Mouse (Mus musculus): ENCODE results near the gene Gpr146.

Gpr146 gene

DNA sequence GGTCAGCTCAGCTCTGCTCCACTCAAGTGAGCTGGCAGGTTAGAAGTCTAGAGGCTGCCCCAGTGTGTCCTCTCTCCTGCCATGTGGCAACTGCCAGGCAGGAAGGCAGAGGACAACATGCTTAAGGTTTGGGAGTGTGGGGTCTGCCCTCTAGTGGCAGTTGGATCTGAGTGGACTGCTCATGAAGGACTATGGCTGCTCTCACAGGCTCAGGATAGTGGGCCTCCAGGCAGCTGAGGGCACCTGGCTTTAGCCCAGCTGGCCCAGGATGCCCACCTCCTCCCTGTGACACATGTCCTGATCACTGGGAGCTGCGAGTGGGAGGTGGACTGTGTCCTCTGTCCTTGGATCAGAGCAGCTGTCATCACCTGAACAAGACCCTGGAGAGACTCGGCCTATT lies 18.8 kb upstream of the Gpr146 start:
- peak; percentile 60 for DNase-seq (ENCODE audit: low spot score)

DNA sequence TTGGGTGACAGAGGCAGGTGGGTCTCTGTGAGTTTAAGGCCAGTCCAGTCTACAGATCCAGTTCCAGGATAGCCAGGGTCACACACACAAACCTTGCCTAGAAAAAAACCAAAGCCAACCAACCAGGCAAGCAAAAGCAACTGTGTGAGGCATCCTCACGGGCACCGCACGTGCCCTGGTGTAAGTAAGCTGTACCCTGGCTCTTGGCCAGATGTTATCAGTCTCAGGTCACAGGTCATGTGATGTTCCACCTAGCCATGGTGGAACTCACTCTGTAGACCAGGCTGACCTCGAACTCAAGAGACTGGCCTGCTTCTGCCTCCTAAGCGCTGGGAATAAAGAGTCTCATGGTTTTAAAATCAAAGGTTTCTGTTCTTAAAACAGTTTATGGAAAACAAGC lies 18.3 kb upstream of the Gpr146 start:
- DNase-seq (ENCODE audit: low spot score), result no peak

DNA sequence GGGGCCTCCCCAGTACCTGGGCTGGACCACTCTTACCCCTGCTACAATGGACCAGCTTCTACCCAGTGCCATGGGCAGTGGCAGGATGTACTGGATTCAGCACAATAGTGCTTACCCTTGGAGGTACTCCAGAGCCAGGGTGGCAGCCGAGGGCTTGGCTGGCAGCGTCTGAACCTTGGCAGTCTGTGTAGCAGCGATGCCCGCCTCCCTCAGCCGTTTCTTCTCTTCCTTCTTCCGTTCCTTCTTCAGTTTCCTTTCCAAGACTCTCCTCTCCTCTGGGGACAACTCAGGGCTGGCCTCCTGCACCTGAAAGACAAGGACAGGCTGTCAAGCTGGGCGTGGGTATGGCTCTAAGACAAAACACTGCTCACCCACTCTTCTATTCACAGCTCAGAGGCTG lies 13.6 kb upstream of the Gpr146 start:
- no peak for DNase-seq (ENCODE audit: low spot score)

- peak; percentile 83 for DNase-seq (ENCODE audit: low spot score)
Observed at GRCm38 (mm10) chr5:139364260-139364910, 13.1 kb upstream of the Gpr146 start.

- DNase-seq (ENCODE audit: low spot score), result no peak
Observed at GRCm38 (mm10) chr5:139364911-139365571, 12.5 kb upstream of the Gpr146 start.

DNA sequence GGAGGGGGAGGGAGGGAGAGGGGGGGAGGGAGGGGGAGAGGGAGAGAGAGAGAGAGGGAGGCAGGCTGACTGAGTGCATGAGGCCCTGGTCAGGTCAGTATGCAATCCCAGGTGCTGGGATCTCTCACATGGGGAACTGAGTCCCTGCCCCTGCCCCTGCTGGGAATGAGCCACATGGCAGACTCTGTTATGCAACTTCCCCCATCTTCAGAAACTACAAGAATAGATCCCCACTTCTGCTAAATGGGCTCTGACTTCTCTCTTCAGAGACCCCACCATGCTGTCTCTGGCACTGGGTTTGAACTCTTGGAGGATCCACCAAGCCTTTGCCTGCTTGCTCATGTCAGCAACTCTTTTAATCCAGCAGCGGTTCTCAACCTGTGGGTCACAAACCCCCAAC lies 11.7 kb upstream of the Gpr146 start:
- no peak for DNase-seq (ENCODE audit: low spot score)

GRCm38 (mm10) chr5:139366484-139366883 lies 11.0 kb upstream of the Gpr146 start:
- no peak for DNase-seq (ENCODE audit: low spot score)

- DNase-seq (ENCODE audit: low spot score), result no peak
Observed at GRCm38 (mm10) chr5:139367884-139368458, 9.5 kb upstream of the Gpr146 start.

GRCm38 (mm10) chr5:139368638-139369320 lies 8.7 kb upstream of the Gpr146 start:
- DNase-seq (ENCODE audit: low spot score), result no peak

DNA sequence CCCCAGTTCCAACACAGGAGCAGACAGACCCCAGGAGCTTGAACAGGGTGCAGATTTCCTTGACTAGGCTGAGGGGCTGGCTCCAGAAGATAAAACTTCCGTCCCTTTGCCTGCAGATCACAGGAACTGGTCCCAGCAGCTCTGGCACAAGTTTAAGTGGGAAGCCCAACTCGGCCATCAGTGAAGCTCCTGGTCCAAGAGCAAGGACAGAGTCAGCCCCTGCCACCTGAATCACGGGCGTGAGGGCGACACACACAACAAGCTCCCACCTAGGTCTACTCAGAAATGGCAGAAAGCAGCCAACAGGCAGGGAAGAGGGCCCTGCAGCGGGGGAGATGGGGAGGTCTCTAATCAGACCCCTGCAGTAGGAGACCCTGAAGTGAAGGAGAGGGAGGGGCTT lies 7.2 kb upstream of the Gpr146 start:
- DNase-seq (ENCODE audit: low spot score), result no peak

GRCm38 (mm10) chr5:139371118-139371517 lies 6.4 kb upstream of the Gpr146 start:
- DNase-seq (ENCODE audit: low spot score), result no peak

GRCm38 (mm10) chr5:139371631-139372401 lies 5.7 kb upstream of the Gpr146 start:
- peak; percentile 89 for DNase-seq (ENCODE audit: low spot score)

GRCm38 (mm10) chr5:139373126-139373525 lies 4.4 kb upstream of the Gpr146 start:
- no peak for DNase-seq (ENCODE audit: low spot score)

- DNase-seq (ENCODE audit: low spot score), result no peak
Observed at GRCm38 (mm10) chr5:139373889-139374444, 3.5 kb upstream of the Gpr146 start.

GRCm38 (mm10) chr5:139374841-139375240 lies 2.7 kb upstream of the Gpr146 start:
- DNase-seq (ENCODE audit: low spot score), result no peak

DNA sequence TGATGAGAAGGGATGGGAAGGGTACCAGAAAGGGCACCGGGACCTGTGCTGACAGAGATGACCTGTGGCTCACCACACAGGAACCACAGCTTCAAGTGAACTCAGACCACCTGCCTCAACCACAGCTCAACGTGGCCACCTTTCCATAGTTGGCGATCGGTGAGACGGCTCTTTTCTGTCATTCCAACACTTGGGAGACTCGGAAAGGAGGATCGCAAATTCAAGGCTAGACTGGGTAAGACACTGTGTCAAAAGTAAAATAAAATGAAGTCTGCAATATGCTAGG lies 717 bp downstream of the Gpr146 start:
- no peak for DNase-seq (ENCODE audit: low spot score)

DNA sequence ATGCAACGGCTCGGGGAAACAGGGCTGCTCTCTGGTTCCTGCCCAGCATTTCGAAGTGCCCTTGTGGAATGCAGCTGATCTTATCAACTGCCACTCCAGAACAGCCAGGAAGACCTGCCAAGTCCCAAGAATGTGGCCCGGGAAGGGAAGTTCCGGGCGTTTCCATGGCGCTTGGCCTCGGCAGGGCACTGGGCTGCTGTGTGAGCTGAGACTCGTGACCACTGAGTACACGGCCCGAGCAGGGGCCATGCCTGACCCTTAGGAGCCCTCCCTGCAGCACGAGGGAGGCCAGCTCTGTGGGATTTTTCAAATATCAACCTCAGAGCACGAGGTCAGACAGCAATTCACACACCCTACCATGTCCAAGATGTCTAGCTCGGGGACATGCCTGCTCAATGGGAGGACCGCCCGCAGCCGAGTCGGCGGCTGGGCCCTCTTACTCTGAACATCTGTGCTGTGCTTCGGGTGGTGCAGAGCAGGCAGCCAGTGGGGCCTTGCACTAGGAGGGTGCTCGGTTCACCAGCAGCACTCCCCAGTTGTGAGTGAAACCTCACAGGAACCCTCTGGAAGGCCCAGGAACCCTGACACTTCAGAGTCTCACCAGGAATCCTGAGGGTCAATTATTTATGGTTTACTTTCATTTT lies 1.6 kb downstream of the Gpr146 start:
- DNase-seq (ENCODE audit: low spot score), result peak; percentile 72

DNA sequence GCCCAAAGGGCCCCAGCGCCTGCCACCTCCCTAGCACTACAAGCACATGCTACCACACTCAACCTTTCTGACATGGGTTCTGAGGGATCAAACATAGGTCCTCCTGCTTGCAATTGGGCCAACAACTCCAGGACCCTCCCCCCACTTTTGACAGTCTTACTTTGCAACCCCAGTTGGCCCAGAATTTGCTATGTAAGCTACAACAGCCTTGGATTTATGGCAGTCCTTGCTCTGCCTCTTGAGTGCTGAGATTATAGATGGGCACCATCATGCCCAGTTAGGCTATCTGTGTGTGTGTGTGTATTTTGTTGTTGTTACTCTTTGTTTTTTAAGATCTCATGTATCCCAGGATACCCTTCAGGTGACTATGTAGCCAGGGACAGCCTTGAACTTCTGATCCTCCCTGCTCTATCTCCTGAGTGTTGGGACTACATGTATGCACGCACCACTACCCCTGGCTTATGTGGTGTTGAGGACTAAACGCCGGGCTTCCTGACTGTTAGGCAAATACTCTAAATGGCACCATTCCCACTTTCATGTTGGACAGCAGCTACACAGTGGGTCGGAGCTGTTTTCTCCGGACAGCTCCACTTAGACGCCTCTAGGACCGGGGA lies 2.4 kb downstream of the Gpr146 start:
- no peak for DNase-seq (ENCODE audit: low spot score)

- peak; percentile 90 for DNase-seq (ENCODE audit: low spot score)
Observed at GRCm38 (mm10) chr5:139380385-139381248, 3.1 kb downstream of the Gpr146 start.

Data from MN1 (cell line).